8 mouse cellular contexts compared by ENCODE assay signal in genomic region chr17:47925340-47925926, GRCm38 (mm10). TPM values are rescaled to one million over a fixed set of nuclear protein-coding genes. Genes with fewer than 3 reads are reported as not detected.
DNase-seq lines count a peak whose midpoint lies in the region; ATAC-seq and TF ChIP-seq lines count a peak whose summit lies in the region.

No protein-coding gene starts in this region.

- no peaks in the 10 kb centered on the region for H3K27me3 ChIP-seq in heart, embryonic 14.5 days (ENCODE audit: control insufficient read depth, insufficient read depth, low read length)
- H3K27me3 ChIP-seq in MEL (ENCODE audit: control insufficient read depth in 1 of 2, insufficient read depth in 2 of 2, low read length in 2 of 2) = no peaks in the 10 kb centered on the region
- peaks cover 29% of the 10 kb centered on the region for H3K27me3 ChIP-seq in hindbrain, embryonic 15.5 days
- H3K27me3 ChIP-seq in midbrain, embryonic 15.5 days (replicated peaks) = peaks cover 6% of the 10 kb centered on the region

- peak overlapping the region; percentile 84 for H3K9ac ChIP-seq in heart, embryonic 14.5 days (ENCODE audit: low read length)
- peak overlapping the region; percentile 99 for H3K9ac ChIP-seq in MEL (ENCODE audit: control insufficient read depth, low read depth, low read length, poor library complexity, severe bottlenecking)
- no peak overlapping the region; the same call in 1 of the 2 replicates for H3K9ac ChIP-seq in hindbrain, embryonic 15.5 days
- peak overlapping the region; percentile 65; the same call in 1 of the 2 replicates for H3K9ac ChIP-seq in midbrain, embryonic 15.5 days

- no peak for ATAC-seq in heart, embryonic 14.5 days (ENCODE audit: insufficient number of reproducible peaks, insufficient read depth, low FRiP score, low read depth)
- no peak for ATAC-seq in hindbrain, embryonic 15.5 days (ENCODE audit: low FRiP score, low read depth)
- ATAC-seq in midbrain, embryonic 15.5 days (replicated peaks) = 0 out of 2 replicates have a peak, but pooled peaks have one; percentile 0

- 5% methylated on average over 13 of the region's 13 CpGs for WGBS in heart, embryonic 14.5 days
- WGBS in hindbrain, embryonic 15.5 days = 2% methylated on average over 13 of the region's 13 CpGs
- 4% methylated on average over 13 of the region's 13 CpGs for WGBS in midbrain, embryonic 15.5 days

- H3K9me3 ChIP-seq in heart, embryonic 14.5 days (ENCODE audit: control insufficient read depth, low read length) = no peaks in the 10 kb centered on the region
- H3K9me3 ChIP-seq in MEL (replicated peaks; ENCODE audit: insufficient read depth, low read length) = no peaks in the 10 kb centered on the region
- H3K9me3 ChIP-seq in hindbrain, embryonic 15.5 days = no peaks in the 10 kb centered on the region
- H3K9me3 ChIP-seq in midbrain, embryonic 15.5 days = no peaks in the 10 kb centered on the region

- TF ChIP-seq EP300 in MEL (IDR thresholded peaks at IDR 0.05; ENCODE audit: low read depth in 1 of 2, low read length in 2 of 2) = no peak

- no peaks in the 10 kb centered on the region for H3K36me3 ChIP-seq in heart, embryonic 14.5 days (ENCODE audit: control insufficient read depth, insufficient read depth, low read length)
- H3K36me3 ChIP-seq in MEL (ENCODE audit: control insufficient read depth in 1 of 2, insufficient read depth in 2 of 2, low read length in 2 of 2) = 0 out of 4 replicates have a peak, but pooled peaks cover 0 to 3% of the 10 kb centered on the region in 2 experiments
- H3K36me3 ChIP-seq in hindbrain, embryonic 15.5 days = no peaks in the 10 kb centered on the region
- H3K36me3 ChIP-seq in midbrain, embryonic 15.5 days (replicated peaks) = no peaks in the 10 kb centered on the region

- no peak for TF ChIP-seq CTCF in MEL (IDR thresholded peaks at IDR 0.05 in 2 of 3, conservative IDR thresholded peaks at IDR 0.05 in 1 of 3; ENCODE audit: control insufficient read depth in 1 of 3, insufficient read depth in 1 of 3, low read depth in 2 of 3, low read length in 3 of 3, poor library complexity in 1 of 3, severe bottlenecking in 1 of 3)

- H3K4me3 ChIP-seq in heart, embryonic 14.5 days (ENCODE audit: control insufficient read depth in 1 of 2, insufficient read depth in 1 of 2, low read depth in 1 of 2, low read length in 2 of 2) = peak overlapping the region; percentile 67 to 89
- H3K4me3 ChIP-seq in MEL (ENCODE audit: control insufficient read depth in 1 of 2, insufficient read depth in 1 of 2, low read depth in 2 of 2, low read length in 2 of 2) = peak overlapping the region; percentile 65 to 96
- H3K4me3 ChIP-seq in hindbrain, embryonic 15.5 days = peak overlapping the region; percentile 79
- H3K4me3 ChIP-seq in midbrain, embryonic 15.5 days = peak overlapping the region; percentile 60

- no peak for TF ChIP-seq RAD21 in MEL (IDR thresholded peaks at IDR 0.05; ENCODE audit: low read depth, low read length)

- H3K4me2 ChIP-seq in heart, embryonic 14.5 days (ENCODE audit: low read length) = peak overlapping the region; percentile 79
- H3K4me2 ChIP-seq in hindbrain, embryonic 15.5 days = peak overlapping the region; percentile 98
- peak overlapping the region; percentile 98 for H3K4me2 ChIP-seq in midbrain, embryonic 15.5 days

- peaks cover 21% of the 10 kb centered on the region in 2 experiments for H3K4me1 ChIP-seq in heart, embryonic 14.5 days (ENCODE audit: control insufficient read depth in 2 of 2, insufficient read depth in 2 of 2, low read length in 2 of 2)
- H3K4me1 ChIP-seq in MEL (ENCODE audit: control insufficient read depth in 1 of 2, insufficient read depth in 2 of 2, low read length in 2 of 2) = peaks cover 0 to 11% of the 10 kb centered on the region in 2 experiments; a peak in 1 of 4 replicates
- H3K4me1 ChIP-seq in hindbrain, embryonic 15.5 days (replicated peaks) = peaks cover 39% of the 10 kb centered on the region
- peaks cover 47% of the 10 kb centered on the region for H3K4me1 ChIP-seq in midbrain, embryonic 15.5 days

- no peak for DNase-seq in heart, adult 9 months (ENCODE audit: low spot score in 2 of 2)
- DNase-seq in MEL (ENCODE audit: low read depth, low spot score) = peak; percentile 56
- no peak for DNase-seq in adrenal gland, postnatal 10 days
- DNase-seq in Muller cell, postnatal 12 days (ENCODE audit: inconsistent ontology term) = no peak
- no peak for DNase-seq in cerebellum, postnatal 10 days

- no peak for TF ChIP-seq POLR2A in MEL (IDR thresholded peaks at IDR 0.05; ENCODE audit: control insufficient read depth in 1 of 2, insufficient read depth in 1 of 2, low read depth in 1 of 2, low read length in 2 of 2, poor library complexity in 1 of 2)

- H3K27ac ChIP-seq in heart, embryonic 14.5 days (replicated peaks in 1 of 2; ENCODE audit: control insufficient read depth in 1 of 2, insufficient read depth in 1 of 2, low read depth in 2 of 2, low read length in 2 of 2) = peak overlapping the region; percentile 73 to 93
- H3K27ac ChIP-seq in MEL (ENCODE audit: control insufficient read depth, low read depth, low read length) = peak overlapping the region; percentile 90
- H3K27ac ChIP-seq in hindbrain, embryonic 15.5 days (replicated peaks) = peak overlapping the region; percentile 83
- H3K27ac ChIP-seq in midbrain, embryonic 15.5 days = peak overlapping the region; percentile 83

- peaks cover 34% of the 10 kb centered on the region for H3K79me2 ChIP-seq in MEL (ENCODE audit: control insufficient read depth, insufficient read depth, low read length, poor library complexity)

TF ChIP-seq in MEL, 35 proteins besides CTCF, POLR2A, EP300 and RAD21:
- no peak for TF ChIP-seq ETS1 (IDR thresholded peaks at IDR 0.05; ENCODE audit: low read depth, low read length)
- TF ChIP-seq UBTF (IDR thresholded peaks at IDR 0.05; ENCODE audit: borderline replicate concordance, insufficient read depth, low read depth, low read length) = no peak
- no peak for TF ChIP-seq MYB (IDR thresholded peaks at IDR 0.05; ENCODE audit: low read depth, low read length)
- TF ChIP-seq GABPA (IDR thresholded peaks at IDR 0.05; ENCODE audit: low read depth, low read length) = no peak
- TF ChIP-seq POLR2AphosphoS2 (IDR thresholded peaks at IDR 0.05; ENCODE audit: low read length) = no peak
- TF ChIP-seq MAZ (IDR thresholded peaks at IDR 0.05; ENCODE audit: low read depth, low read length) = no peak
- TF ChIP-seq SMC3 (IDR thresholded peaks at IDR 0.05; ENCODE audit: low read depth, low read length) = no peak
- TF ChIP-seq MXI1 (IDR thresholded peaks at IDR 0.05; ENCODE audit: low read depth, low read length) = no peak
- no peak for TF ChIP-seq ZKSCAN1 (IDR thresholded peaks at IDR 0.05; ENCODE audit: low read depth, low read length)
- no peak for TF ChIP-seq USF1 (IDR thresholded peaks at IDR 0.05; ENCODE audit: low read depth, low read length)
- TF ChIP-seq ZC3H11A (IDR thresholded peaks at IDR 0.05; ENCODE audit: low read depth, low read length) = no peak
- TF ChIP-seq MYC (IDR thresholded peaks at IDR 0.05; ENCODE audit: low read depth, low read length) = peak; percentile 35; the same call in 1 of the 2 replicates
- TF ChIP-seq ZNF384 (IDR thresholded peaks at IDR 0.05; ENCODE audit: low read depth, low read length) = peak; percentile 29; the same call in 1 of the 2 replicates
- TF ChIP-seq GATA1 (IDR thresholded peaks at IDR 0.05; ENCODE audit: low read depth, low read length) = no peak
- TF ChIP-seq CHD2 (IDR thresholded peaks at IDR 0.05; ENCODE audit: low read length) = no peak
- no peak for TF ChIP-seq POLR2AphosphoS5 (IDR thresholded peaks at IDR 0.05; ENCODE audit: borderline replicate concordance, low read depth, low read length)
- TF ChIP-seq NRF1 (IDR thresholded peaks at IDR 0.05; ENCODE audit: insufficient read depth, low read depth, low read length, poor library complexity, severe bottlenecking) = no peak
- no peak for TF ChIP-seq MEF2A (IDR thresholded peaks at IDR 0.05; ENCODE audit: extremely low read depth, insufficient replicate concordance, low read depth, low read length, poor library complexity, severe bottlenecking)

RNA-seq across cellular contexts. Expression of gene Foxp4, which starts 1.0 kb away (rescaled TPM):
- 10.8 and 13.6 TPM in 2 replicates for polyA plus RNA-seq in heart, embryonic 14.5 days (2014; fragmentation: Nextera tagmentation; extraction: Ambion mirVana)
- 6.6 and 7.1 TPM in 2 replicates for total RNA-seq in MEL (2012; rRNA removed)
- polyA plus RNA-seq in MEL (2012; ENCODE audit: insufficient read depth in 1 of 2, insufficient read length in 2 of 2, low read depth in 1 of 2, low replicate concordance in 2 of 2, missing spikeins in 1 of 2) = 10 to 100 TPM in 1 of 2 experiments, not detected in 1; 50.5 TPM
- polyA plus RNA-seq in hindbrain, embryonic 15.5 days (2015; fragmentation: Nextera tagmentation; extraction: Ambion mirVana) = 34.3 and 42.2 TPM in 2 replicates
- polyA plus RNA-seq in midbrain, embryonic 15.5 days (2015; fragmentation: Nextera tagmentation; extraction: Ambion mirVana) = 43.3 and 46.6 TPM in 2 replicates
- 10 to 100 TPM; 24.8 to 25.6 TPM for total RNA-seq in adrenal gland, postnatal 10 days (2021)
